Mouse (Mus musculus): ENCODE results near the gene Osbpl7. TPM values are rescaled to one million over a fixed set of nuclear protein-coding genes. Genes with fewer than 3 reads are reported as not detected.
A peak's percentile ranks its signal among the peaks of the same experiment; 100 is the strongest.

Gene Osbpl7
- polyA plus RNA-seq, 1 experiment = 9.1 TPM

DNA sequence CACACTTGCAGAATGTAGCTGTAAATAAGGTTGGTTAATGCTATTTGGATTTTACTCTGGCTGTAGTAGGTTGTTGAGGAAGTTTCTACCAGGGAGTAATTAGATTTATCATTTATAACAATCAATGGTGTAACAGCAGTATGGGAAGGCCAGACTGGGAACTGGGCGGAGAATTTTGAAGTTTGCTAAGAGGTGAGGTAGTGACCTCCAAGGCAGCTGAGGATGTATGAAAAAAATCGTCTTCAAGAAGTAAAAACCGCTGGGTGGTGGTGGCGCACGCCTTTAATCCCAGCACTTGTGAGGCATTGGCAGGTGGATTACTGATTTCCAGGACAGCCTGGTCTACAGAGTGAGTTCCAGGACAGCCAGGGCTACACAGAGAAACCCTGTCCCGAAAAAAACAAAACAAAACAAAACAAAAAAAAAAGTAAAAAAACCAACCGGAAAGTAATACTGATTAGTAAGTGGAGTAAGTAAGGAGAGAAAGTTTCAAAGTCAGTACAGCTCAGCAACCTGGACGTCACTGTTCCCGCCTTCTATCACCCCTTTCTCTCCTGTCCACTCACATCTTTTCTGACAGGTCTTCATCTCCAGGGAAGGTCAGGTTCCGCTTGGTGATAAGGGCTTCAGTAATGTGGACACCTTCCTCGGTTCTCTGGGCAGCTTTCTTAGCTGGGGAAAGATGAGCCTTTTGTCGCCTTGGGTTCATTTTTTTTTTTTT lies 10.0 kb upstream of the Osbpl7 start:
- peaks cover 18% of the 10 kb centered on the region; the same call in 1 of the 2 replicates for H3K4me1 ChIP-seq (ENCODE audit: control insufficient read depth, insufficient read depth, low read length)
- H3K36me3 ChIP-seq (ENCODE audit: control insufficient read depth, insufficient read depth, low read length) = no peaks in the 10 kb centered on the region
- H3K27ac ChIP-seq (ENCODE audit: insufficient read depth, low read depth, low read length) = no peak overlapping the region
- H3K27me3 ChIP-seq (replicated peaks; ENCODE audit: control insufficient read depth, insufficient read depth, low read length) = no peaks in the 10 kb centered on the region
- DNase-seq = no peak
- TF ChIP-seq CTCF (conservative IDR thresholded peaks at IDR 0.05; ENCODE audit: insufficient read depth, insufficient read length, low read depth, low read length) = no peak
- no peak for TF ChIP-seq POLR2A (IDR thresholded peaks at IDR 0.05; ENCODE audit: low read depth, low read length)
- WGBS = 33% methylated on average over 12 of the region's 12 CpGs
- no peak overlapping the region for H3K4me3 ChIP-seq (ENCODE audit: insufficient read depth, low read depth, low read length)

DNA sequence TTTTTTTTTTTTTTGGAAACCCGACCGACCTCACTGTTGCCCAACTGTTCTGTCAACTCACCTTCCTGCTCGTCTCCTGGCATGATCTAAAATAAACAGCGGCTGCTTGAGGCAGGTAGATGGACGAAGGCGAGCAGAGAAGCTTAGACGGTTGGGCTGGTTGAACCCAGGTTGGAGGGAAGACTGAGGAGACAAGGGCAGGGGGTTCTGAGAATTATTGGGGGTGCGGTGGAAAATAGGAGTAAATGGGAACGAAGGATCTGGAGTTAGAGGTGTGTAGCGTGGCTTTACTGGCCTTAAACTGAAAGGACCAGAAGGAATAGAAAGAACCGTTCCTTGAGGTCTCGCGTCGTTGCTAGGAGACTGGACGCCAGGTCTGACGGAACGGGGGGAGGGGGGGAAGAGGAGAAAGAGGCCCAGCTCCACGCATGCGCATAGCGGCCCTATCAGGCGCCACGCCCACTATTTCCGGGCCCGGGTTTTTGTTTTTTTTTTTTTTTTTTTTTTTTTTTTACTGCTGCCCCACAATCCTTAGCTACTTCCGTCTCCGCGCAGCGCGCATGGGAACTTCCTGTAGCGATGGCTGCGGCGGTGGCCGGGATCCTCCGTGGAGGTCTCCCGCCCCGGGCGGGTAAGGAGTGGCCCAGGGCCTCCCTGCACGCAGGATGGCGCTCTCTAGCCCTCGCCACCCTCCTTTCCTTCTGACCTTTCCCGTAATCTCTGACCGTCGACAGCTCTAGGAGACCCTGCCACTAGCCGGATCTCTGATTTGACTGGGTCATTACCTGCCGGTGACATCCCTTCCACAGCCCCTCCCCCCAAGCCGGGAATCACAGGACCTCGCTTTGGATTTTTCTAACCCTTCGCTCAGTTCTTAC lies 9.2 kb upstream of the Osbpl7 start, which contains the start of the genes Lrrc46 and Mrpl10:
TSS of gene Lrrc46 (minus strand) at position 386 of the 878 bp plus-strand sequence.
TSS of gene Mrpl10 (plus strand) at position 539 of the 878 bp plus-strand sequence.
- Histone ChIP-seq H3K36me3 (ENCODE audit: control insufficient read depth, insufficient read depth, low read length) (no peaks in the 10 kb centered on the region), H3K4me3 (ENCODE audit: insufficient read depth, low read depth, low read length) (peak within 1 kb of the TSS; percentile 98), H3K27me3 (replicated peaks; ENCODE audit: control insufficient read depth, insufficient read depth, low read length) (no peaks in the 10 kb centered on the region), H3K27ac (ENCODE audit: insufficient read depth, low read depth, low read length) (peak within 1 kb of the TSS; percentile 68), H3K4me1 (ENCODE audit: control insufficient read depth, insufficient read depth, low read length) (peaks cover 13% of the 10 kb centered on the region; the same call in 1 of the 2 replicates)
- TF ChIP-seq CTCF (conservative IDR thresholded peaks at IDR 0.05; ENCODE audit: insufficient read depth, insufficient read length, low read depth, low read length) (no peak), POLR2A (IDR thresholded peaks at IDR 0.05; ENCODE audit: low read depth, low read length) (peak; percentile 28)
- under 1% methylated on average over 44 of the region's 48 CpGs for WGBS
- DNase-seq = peak; percentile 92

DNA sequence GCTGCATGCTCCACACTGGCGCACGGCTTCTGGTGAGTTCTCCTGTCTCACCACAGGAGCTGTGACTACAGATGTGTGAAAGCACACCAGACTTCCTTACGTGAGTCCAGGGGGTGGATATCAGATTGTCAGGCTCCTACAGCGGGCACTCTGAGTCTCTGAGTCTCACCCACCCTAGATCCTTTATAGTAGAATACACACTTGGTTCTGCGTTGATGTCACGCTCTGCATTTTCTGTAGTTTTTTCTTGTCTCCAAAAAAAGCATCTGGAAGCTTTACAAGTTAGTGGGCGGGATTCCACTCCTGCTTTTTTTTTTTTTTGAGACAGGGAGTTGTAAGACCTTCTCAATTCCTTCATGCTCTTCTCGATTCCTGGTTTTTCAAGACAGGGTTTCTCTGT lies 5.5 kb upstream of the Osbpl7 start:
- Histone ChIP-seq H3K36me3 (ENCODE audit: control insufficient read depth, insufficient read depth, low read length) (no peaks in the 10 kb centered on the region), H3K27me3 (replicated peaks; ENCODE audit: control insufficient read depth, insufficient read depth, low read length) (no peaks in the 10 kb centered on the region), H3K4me3 (ENCODE audit: insufficient read depth, low read depth, low read length) (no peak overlapping the region), H3K27ac (ENCODE audit: insufficient read depth, low read depth, low read length) (no peak overlapping the region), H3K4me1 (ENCODE audit: control insufficient read depth, insufficient read depth, low read length) (peaks cover 10% of the 10 kb centered on the region; the same call in 1 of the 2 replicates)
- no peak for TF ChIP-seq POLR2A (IDR thresholded peaks at IDR 0.05; ENCODE audit: low read depth, low read length)
- no peak for TF ChIP-seq CTCF (conservative IDR thresholded peaks at IDR 0.05; ENCODE audit: insufficient read depth, insufficient read length, low read depth, low read length)
- no peak for DNase-seq
- 90% methylated on average over 8 of the region's 8 CpGs for WGBS

DNA sequence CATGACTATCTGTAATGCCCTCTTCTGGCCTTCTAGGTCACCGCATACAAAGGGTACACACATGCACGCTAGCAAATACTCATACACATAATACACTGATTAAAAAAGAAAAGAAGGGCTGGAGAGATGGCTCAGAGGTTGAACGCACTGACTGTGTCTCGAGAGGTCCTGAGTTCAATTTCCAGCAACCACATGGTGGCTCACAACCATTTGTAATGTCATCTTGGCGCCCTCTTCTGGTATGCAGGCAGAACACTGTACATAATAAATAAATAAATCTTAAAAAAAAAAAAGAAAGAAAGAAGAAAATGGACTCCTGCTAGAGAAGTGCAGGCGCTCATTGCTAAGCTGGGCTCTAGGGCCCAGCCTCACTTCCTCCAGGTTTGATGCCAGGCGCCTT lies 4.6 kb upstream of the Osbpl7 start:
- TF ChIP-seq POLR2A (IDR thresholded peaks at IDR 0.05; ENCODE audit: low read depth, low read length) (no peak), CTCF (conservative IDR thresholded peaks at IDR 0.05; ENCODE audit: insufficient read depth, insufficient read length, low read depth, low read length) (no peak)
- H3K4me3 ChIP-seq (ENCODE audit: insufficient read depth, low read depth, low read length) = no peak overlapping the region
- DNase-seq = no peak
- peaks cover 7% of the 10 kb centered on the region; the same call in 1 of the 2 replicates for H3K4me1 ChIP-seq (ENCODE audit: control insufficient read depth, insufficient read depth, low read length)
- 90% methylated on average over 7 of the region's 7 CpGs for WGBS
- no peaks in the 10 kb centered on the region for H3K27me3 ChIP-seq (replicated peaks; ENCODE audit: control insufficient read depth, insufficient read depth, low read length)
- H3K36me3 ChIP-seq (ENCODE audit: control insufficient read depth, insufficient read depth, low read length) = no peaks in the 10 kb centered on the region
- no peak overlapping the region for H3K27ac ChIP-seq (ENCODE audit: insufficient read depth, low read depth, low read length)

DNA sequence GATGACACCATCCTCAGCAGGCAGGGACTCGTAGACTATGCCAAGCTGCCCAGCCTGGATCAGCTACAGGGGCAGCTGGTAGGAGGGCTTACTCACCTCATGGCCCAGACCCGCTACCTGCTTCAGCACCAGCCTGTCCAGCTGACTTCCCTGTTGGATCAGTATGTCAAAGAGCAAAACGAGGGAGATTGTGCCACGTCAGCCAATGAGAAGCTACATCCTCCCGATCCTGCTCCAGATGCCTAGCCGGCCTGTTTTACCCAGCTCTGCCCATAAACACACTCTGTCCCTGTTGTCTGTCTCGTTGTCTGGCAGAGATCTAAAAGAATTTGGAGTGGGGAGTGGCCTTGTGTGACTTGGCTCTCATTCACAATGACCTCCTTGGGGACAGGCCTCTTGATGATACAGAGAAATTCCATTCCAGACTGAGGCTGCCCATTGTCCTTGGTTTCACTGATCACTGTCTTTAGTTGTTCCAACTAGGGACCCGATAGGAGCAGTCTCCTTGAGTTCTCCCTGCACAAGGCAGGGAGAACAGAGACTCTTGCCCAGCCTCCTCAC lies 2.3 kb upstream of the Osbpl7 start:
- peaks cover 11% of the 10 kb centered on the region; the same call in 1 of the 2 replicates for H3K4me1 ChIP-seq (ENCODE audit: control insufficient read depth, insufficient read depth, low read length)
- no peak for DNase-seq
- H3K4me3 ChIP-seq (ENCODE audit: insufficient read depth, low read depth, low read length) = no peak overlapping the region
- H3K27me3 ChIP-seq (replicated peaks; ENCODE audit: control insufficient read depth, insufficient read depth, low read length) = no peaks in the 10 kb centered on the region
- no peak overlapping the region for H3K27ac ChIP-seq (ENCODE audit: insufficient read depth, low read depth, low read length)
- no peaks in the 10 kb centered on the region for H3K36me3 ChIP-seq (ENCODE audit: control insufficient read depth, insufficient read depth, low read length)
- 75% methylated on average over 8 of the region's 8 CpGs for WGBS
- TF ChIP-seq POLR2A (IDR thresholded peaks at IDR 0.05; ENCODE audit: low read depth, low read length) = no peak
- TF ChIP-seq CTCF (conservative IDR thresholded peaks at IDR 0.05; ENCODE audit: insufficient read depth, insufficient read length, low read depth, low read length) = no peak

DNA sequence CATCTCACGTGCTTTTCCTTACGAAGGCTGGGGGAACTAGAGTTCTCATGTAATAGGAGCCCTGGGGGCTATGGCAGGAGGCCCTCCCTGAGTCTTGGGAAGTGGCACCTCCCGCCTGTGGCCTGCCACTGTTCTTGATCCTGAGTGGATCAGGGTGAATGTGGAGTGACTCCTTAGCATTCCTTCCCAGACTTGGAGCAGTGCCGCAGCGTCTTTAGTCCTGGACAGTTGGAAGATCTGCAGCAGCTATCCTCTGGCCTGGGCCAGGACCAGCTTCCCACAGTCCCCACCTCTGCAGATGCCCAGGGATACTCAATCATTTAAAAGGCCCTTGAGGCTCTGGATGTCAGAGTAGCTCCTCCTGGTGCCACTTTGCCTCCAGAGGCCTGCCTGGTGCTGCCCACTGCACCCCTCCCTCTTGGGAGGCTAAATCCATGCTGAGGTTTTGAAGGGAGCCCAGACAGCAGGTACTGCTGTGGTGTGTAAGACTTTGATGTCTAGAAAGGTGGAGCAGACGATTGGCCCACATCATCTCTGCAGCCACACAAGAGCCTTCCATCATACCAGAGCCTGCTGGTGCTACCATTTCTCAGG lies 839 bp upstream of the Osbpl7 start:
- no peak for DNase-seq
- 76% methylated on average over 6 of the region's 6 CpGs for WGBS
- H3K27ac ChIP-seq (ENCODE audit: insufficient read depth, low read depth, low read length) = no peak overlapping the region
- TF ChIP-seq POLR2A (IDR thresholded peaks at IDR 0.05; ENCODE audit: low read depth, low read length) = no peak
- TF ChIP-seq CTCF (conservative IDR thresholded peaks at IDR 0.05; ENCODE audit: insufficient read depth, insufficient read length, low read depth, low read length) = no peak
- peaks cover 11% of the 10 kb centered on the region; the same call in 1 of the 2 replicates for H3K4me1 ChIP-seq (ENCODE audit: control insufficient read depth, insufficient read depth, low read length)
- H3K36me3 ChIP-seq (ENCODE audit: control insufficient read depth, insufficient read depth, low read length) = no peaks in the 10 kb centered on the region
- no peak overlapping the region for H3K4me3 ChIP-seq (ENCODE audit: insufficient read depth, low read depth, low read length)
- no peaks in the 10 kb centered on the region for H3K27me3 ChIP-seq (replicated peaks; ENCODE audit: control insufficient read depth, insufficient read depth, low read length)
